Comparison of ENCODE assay signal across 20 mouse cellular contexts in genomic region chr16:85157156-85157555, GRCm38 (mm10). TPM values are rescaled to one million over a fixed set of nuclear protein-coding genes. Genes with fewer than 3 reads are reported as not detected.
DNase-seq lines count a peak whose midpoint lies in the region; ATAC-seq lines count a peak whose summit lies in the region.
"Had no signal": no experiment of that assay in that cellular context is flagged by ENCODE, and none has a peak within 500 bp of the region (broad histone marks: within the 10 kb centered on the region; RNA-seq: fewer than 3 reads in every experiment).

No protein-coding gene starts in this region.

- peak; percentile 73 for DNase-seq in gastrocnemius, adult 18-20 months (ENCODE audit: low spot score)
- no peak for DNase-seq in gastrocnemius, postnatal 25 days
- DNase-seq in limb, embryonic 10.5 days (ENCODE audit: low spot score), result no peak
- peak; percentile 54 for DNase-seq in gastrocnemius, postnatal 10 days
- no peak for DNase-seq in urinary bladder, postnatal 10 days (ENCODE audit: low spot score)
- no peak for DNase-seq in ovary, adult 18-20 months (ENCODE audit: low spot score)
- DNase-seq in forebrain, embryonic 10.5 days (ENCODE audit: extremely low spot score, low spot score), result no peak
- DNase-seq: adrenal gland, adult 2 months; adrenal gland, postnatal 25 days; cerebellum, adult 2 months; heart, postnatal 36 days had no signal

- WGBS in limb, embryonic 12.5 days, result 92% methylated on average over 2 of the region's 2 CpGs
- 86% methylated on average over 2 of the region's 2 CpGs for WGBS in limb, embryonic 10.5 days
- 92% methylated on average over 2 of the region's 2 CpGs for WGBS in forebrain, embryonic 10.5 days

- H3K4me2 ChIP-seq in limb, embryonic 12.5 days, result 0 out of 2 replicates have a peak overlapping the region, but pooled peaks have one; percentile 30
- H3K4me2 ChIP-seq: forebrain, embryonic 15.5 days; heart, embryonic 13.5 days; hindbrain, embryonic 12.5 days had no signal

- no peak overlapping the region for H3K9ac ChIP-seq in limb, embryonic 12.5 days (replicated peaks)
- H3K9ac ChIP-seq: forebrain, embryonic 15.5 days; heart, embryonic 13.5 days; hindbrain, embryonic 12.5 days had no signal

- peaks cover 4% of the 10 kb centered on the region; the same call in 1 of the 2 replicates for H3K9me3 ChIP-seq in limb, embryonic 12.5 days
- no peaks in the 10 kb centered on the region for H3K9me3 ChIP-seq in limb, embryonic 10.5 days (replicated peaks)
- H3K9me3 ChIP-seq in forebrain, embryonic 10.5 days, result peaks cover 9% of the 10 kb centered on the region; the same call in 1 of the 2 replicates
- H3K9me3 ChIP-seq: forebrain, embryonic 15.5 days; heart, embryonic 13.5 days; hindbrain, embryonic 12.5 days had no signal

- no peak overlapping the region for H3K4me3 ChIP-seq in limb, embryonic 12.5 days (replicated peaks)
- H3K4me3 ChIP-seq in limb, embryonic 10.5 days, result no peak overlapping the region
- no peak overlapping the region for H3K4me3 ChIP-seq in forebrain, embryonic 10.5 days
- H3K4me3 ChIP-seq: erythroblast, embryonic 14.5 days; forebrain, embryonic 15.5 days; heart, embryonic 13.5 days; hindbrain, embryonic 12.5 days had no signal

- no peak for ATAC-seq in limb, embryonic 12.5 days (ENCODE audit: insufficient number of reproducible peaks, insufficient read depth, low FRiP score, low TSS enrichment, low read depth)
- ATAC-seq: forebrain, embryonic 15.5 days; hindbrain, embryonic 16.5 days; inflammation-experienced regulatory T-cells, adult 6 months; intestine, postnatal 0 days had no signal

- H3K36me3 ChIP-seq in limb, embryonic 12.5 days, result no peaks in the 10 kb centered on the region
- H3K36me3 ChIP-seq in limb, embryonic 10.5 days, result peaks cover 12% of the 10 kb centered on the region
- peaks cover 33% of the 10 kb centered on the region for H3K36me3 ChIP-seq in forebrain, embryonic 10.5 days (replicated peaks)
- H3K36me3 ChIP-seq: forebrain, embryonic 15.5 days; heart, embryonic 13.5 days; hindbrain, embryonic 12.5 days had no signal

- H3K4me1 ChIP-seq in limb, embryonic 12.5 days (replicated peaks), result peaks cover 24% of the 10 kb centered on the region
- H3K4me1 ChIP-seq in limb, embryonic 10.5 days, result peaks cover 27% of the 10 kb centered on the region
- H3K4me1 ChIP-seq in forebrain, embryonic 10.5 days, result peaks cover 27% of the 10 kb centered on the region

- no peaks in the 10 kb centered on the region for H3K27me3 ChIP-seq in limb, embryonic 12.5 days
- no peaks in the 10 kb centered on the region for H3K27me3 ChIP-seq in limb, embryonic 10.5 days (ENCODE audit: low read depth, poor library complexity, severe bottlenecking)
- H3K27me3 ChIP-seq in forebrain, embryonic 10.5 days (ENCODE audit: poor library complexity, severe bottlenecking), result no peaks in the 10 kb centered on the region
- H3K27me3 ChIP-seq: forebrain, embryonic 15.5 days; heart, embryonic 13.5 days; hindbrain, embryonic 12.5 days had no signal

- no peak overlapping the region for H3K27ac ChIP-seq in limb, embryonic 12.5 days
- H3K27ac ChIP-seq in limb, embryonic 10.5 days, result no peak overlapping the region
- H3K27ac ChIP-seq in forebrain, embryonic 10.5 days, result no peak overlapping the region
- H3K27ac ChIP-seq: forebrain, embryonic 15.5 days; heart, embryonic 13.5 days; hindbrain, embryonic 12.5 days had no signal

RNA-seq across cellular contexts. Expression of gene App, which starts 16.4 kb away (rescaled TPM):
- 10 to 100 TPM; 68.7 to 96.8 TPM for total RNA-seq in gastrocnemius, adult 18-20 months (2021)
- total RNA-seq in gastrocnemius, postnatal 25 days (2021), result 10 to 100 TPM; 80.3 to 84.8 TPM
- 122 and 134 TPM in 2 replicates for polyA plus RNA-seq in limb, embryonic 12.5 days (2016; fragmentation: Nextera tagmentation; extraction: Ambion mirVana)
- 80.2 and 94.7 TPM in 2 replicates for polyA plus RNA-seq in limb, embryonic 10.5 days (2016; fragmentation: Nextera tagmentation; extraction: Ambion mirVana)
- 100 to 1,000 TPM; 188 to 221 TPM for total RNA-seq in gastrocnemius, postnatal 10 days (2021)
- polyA plus RNA-seq in forebrain, embryonic 10.5 days (2016; fragmentation: Nextera tagmentation; extraction: Ambion mirVana), result 86.1 and 91.3 TPM in 2 replicates
- total RNA-seq: MEL had no signal

Comparison
In these comparisons a context has a peak if more than half of its experiments do, and no peak if none do; other contexts are left out.
1. DNase-seq: peak in gastrocnemius, adult 18-20 months (single experiment) and gastrocnemius, postnatal 10 days (single experiment); none in gastrocnemius, postnatal 25 days (single experiment), limb, embryonic 10.5 days (single experiment), urinary bladder, postnatal 10 days (single experiment), ovary, adult 18-20 months (single experiment) and forebrain, embryonic 10.5 days (single experiment).